Mouse (Mus musculus) hindbrain, embryonic 15.5 days (tissue): ENCODE results near the gene Dusp18. TPM values are rescaled to one million over a fixed set of nuclear protein-coding genes. Genes with fewer than 3 reads are reported as not detected.

ENCODE experiments used
- ATAC-seq: fragments of 200-750 bp; cut with Nextera tagmentation; 2 replicates; pipeline ENCODE4 v1.8.0; 2017; ENCODE audit warnings: low read depth, moderate number of reproducible peaks, moderate TSS enrichment; ENCODE audit not compliant: low FRiP score
- H3K27ac ChIP-seq: fragments of 300-500 bp; sonication (generic); replicated peaks from 2 replicates; pipeline ENCODE4 v1.5.1; 2015; ENCODE audit warnings: mild to moderate bottlenecking, inconsistent platforms
- H3K27me3 ChIP-seq: fragments of 300-500 bp; sonication (generic); 2 replicates; pipeline ENCODE4 v1.6.1; 2015; ENCODE audit warnings: control low read depth, inconsistent platforms
- H3K36me3 ChIP-seq: fragments of 300-500 bp; sonication (generic); 2 replicates; pipeline ENCODE4 v1.6.1; 2015; ENCODE audit warnings: control low read depth, inconsistent platforms
- H3K4me1 ChIP-seq: fragments of 300-500 bp; sonication (generic); replicated peaks from 2 replicates; pipeline ENCODE4 v1.6.1; 2015; ENCODE audit warnings: control low read depth, inconsistent platforms
- H3K4me2 ChIP-seq: fragments of 300-500 bp; sonication (generic); 2 replicates; pipeline ENCODE4 v1.6.1; 2015; ENCODE audit warnings: moderate library complexity, mild to moderate bottlenecking, inconsistent platforms
- H3K4me3 ChIP-seq: fragments of 300-500 bp; sonication (generic); 2 replicates; pipeline ENCODE4 v1.5.1; 2015; ENCODE audit warnings: mild to moderate bottlenecking, inconsistent platforms
- H3K9ac ChIP-seq: fragments of 300-500 bp; sonication (generic); 2 replicates; pipeline ENCODE4 v1.6.1; 2015; ENCODE audit warnings: inconsistent platforms
- H3K9me3 ChIP-seq: fragments of 300-500 bp; sonication (generic); 2 replicates; pipeline ENCODE4 v1.6.1; 2016; ENCODE audit warnings: control low read depth, inconsistent platforms
- WGBS: fragments of 180-500 bp; shearing (Covaris S2); methylation state at CpG from one replicate; pipeline ENCODE4 v1.1.7; 2015; 5-methylcytosine and 5-hydroxymethylcytosine counted together
- polyA plus RNA-seq: library from polyadenylated mRNA; unstranded; fragments of >200 nt; fragmentation: Nextera tagmentation; extraction: Ambion mirVana; gene quantifications from 2 replicates; pipeline ENCODE4 v1.2.1, GENCODE M21; 2015

The Dusp18 gene
- 28.4 and 33.1 TPM in 2 replicates for polyA plus RNA-seq

GRCm38 (mm10) chr11:3894406-3895281, at the start of gene Dusp18, which contains the start of gene 4921536K21Rik:
Gene Dusp18, plus strand, starts transcription at chr11:3895240.
Gene 4921536K21Rik, minus strand, starts transcription at chr11:3895098.
- WGBS: 1% methylated on average over 46 of the region's 46 CpGs
- H3K4me1 ChIP-seq: peaks cover 17% of the 10 kb centered on the region
- no peaks in the 10 kb centered on the region for H3K9me3 ChIP-seq
- H3K36me3 ChIP-seq: peaks cover 14% of the 10 kb centered on the region
- ATAC-seq: peak; percentile 99
- peak within 1 kb of the TSS; percentile 83 for H3K4me2 ChIP-seq
- peak within 1 kb of the TSS; percentile 49 for H3K4me3 ChIP-seq
- H3K27ac ChIP-seq: peak within 1 kb of the TSS; percentile 77
- H3K27me3 ChIP-seq: no peaks in the 10 kb centered on the region
- H3K9ac ChIP-seq: peak within 1 kb of the TSS; percentile 48

DNA sequence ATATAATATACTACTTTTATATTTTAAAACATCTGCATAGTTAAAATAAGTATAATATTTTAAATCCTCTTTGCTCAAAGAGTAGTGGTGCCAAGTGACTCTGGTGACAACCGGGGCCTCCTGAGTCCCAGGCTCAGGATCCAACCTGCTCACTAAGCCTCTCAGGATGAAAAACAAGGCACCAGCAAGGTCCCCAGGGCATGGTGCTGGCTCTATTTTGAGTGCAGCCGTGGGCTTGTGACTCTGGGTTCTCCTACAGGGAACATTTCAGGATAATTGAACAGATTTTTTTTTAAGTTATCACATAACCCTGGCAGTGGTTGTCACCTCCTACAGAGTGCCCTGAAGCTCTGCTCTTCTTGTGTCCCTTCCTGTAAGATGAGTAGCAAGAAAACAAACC, 48.7 kb upstream of the Dusp18 start:
- no peaks in the 10 kb centered on the region for H3K4me1 ChIP-seq
- no peak overlapping the region for H3K4me2 ChIP-seq
- H3K4me3 ChIP-seq: no peak overlapping the region
- no peak overlapping the region for H3K9ac ChIP-seq
- no peak for ATAC-seq
- no peaks in the 10 kb centered on the region for H3K36me3 ChIP-seq
- no peaks in the 10 kb centered on the region for H3K9me3 ChIP-seq
- H3K27ac ChIP-seq: no peak overlapping the region
- no peaks in the 10 kb centered on the region for H3K27me3 ChIP-seq
- 48% methylated on average over 2 of the region's 2 CpGs for WGBS

GRCm38 (mm10) chr11:3849469-3850314, 45.3 kb upstream of the Dusp18 start:
- no peaks in the 10 kb centered on the region for H3K36me3 ChIP-seq
- H3K9me3 ChIP-seq: no peaks in the 10 kb centered on the region
- no peak overlapping the region for H3K9ac ChIP-seq
- peaks cover 6% of the 10 kb centered on the region; the same call in 1 of the 2 replicates for H3K4me1 ChIP-seq
- WGBS: 79% methylated on average over 15 of the region's 15 CpGs
- no peak overlapping the region for H3K4me3 ChIP-seq
- no peak overlapping the region for H3K27ac ChIP-seq
- no peaks in the 10 kb centered on the region for H3K27me3 ChIP-seq
- ATAC-seq: no peak
- H3K4me2 ChIP-seq: no peak overlapping the region

DNA sequence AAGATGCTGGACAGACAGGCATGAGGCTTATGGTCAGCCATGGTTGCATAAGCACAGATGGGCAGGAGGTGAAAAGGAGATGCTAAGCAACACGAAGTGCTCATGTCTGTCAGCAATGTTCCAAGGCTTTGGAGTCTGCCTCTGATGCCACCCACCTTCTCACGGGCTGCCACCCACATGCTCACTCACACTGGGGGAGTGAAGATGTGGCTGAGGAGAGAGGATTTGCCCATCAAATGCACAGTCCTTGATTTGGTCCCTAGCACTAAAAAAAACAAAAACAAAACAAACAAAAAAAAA, 44.8 kb upstream of the Dusp18 start:
- Histone ChIP-seq H3K4me2 (no peak overlapping the region), H3K9me3 (no peaks in the 10 kb centered on the region), H3K4me3 (no peak overlapping the region), H3K9ac (no peak overlapping the region), H3K27ac (no peak overlapping the region), H3K36me3 (no peaks in the 10 kb centered on the region), H3K27me3 (no peaks in the 10 kb centered on the region), H3K4me1 (peaks cover 6% of the 10 kb centered on the region; the same call in 1 of the 2 replicates)
- WGBS: 77% methylated on average over 2 of the region's 2 CpGs
- no peak for ATAC-seq

GRCm38 (mm10) chr11:3850746-3851277, 44.2 kb upstream of the Dusp18 start:
- H3K4me3 ChIP-seq: no peak overlapping the region
- no peak overlapping the region for H3K9ac ChIP-seq
- H3K27me3 ChIP-seq: no peaks in the 10 kb centered on the region
- H3K27ac ChIP-seq: no peak overlapping the region
- H3K36me3 ChIP-seq: no peaks in the 10 kb centered on the region
- no peak overlapping the region for H3K4me2 ChIP-seq
- 74% methylated on average over 5 of the region's 5 CpGs for WGBS
- H3K4me1 ChIP-seq: peaks cover 6% of the 10 kb centered on the region; the same call in 1 of the 2 replicates
- no peaks in the 10 kb centered on the region for H3K9me3 ChIP-seq
- no peak for ATAC-seq

DNA sequence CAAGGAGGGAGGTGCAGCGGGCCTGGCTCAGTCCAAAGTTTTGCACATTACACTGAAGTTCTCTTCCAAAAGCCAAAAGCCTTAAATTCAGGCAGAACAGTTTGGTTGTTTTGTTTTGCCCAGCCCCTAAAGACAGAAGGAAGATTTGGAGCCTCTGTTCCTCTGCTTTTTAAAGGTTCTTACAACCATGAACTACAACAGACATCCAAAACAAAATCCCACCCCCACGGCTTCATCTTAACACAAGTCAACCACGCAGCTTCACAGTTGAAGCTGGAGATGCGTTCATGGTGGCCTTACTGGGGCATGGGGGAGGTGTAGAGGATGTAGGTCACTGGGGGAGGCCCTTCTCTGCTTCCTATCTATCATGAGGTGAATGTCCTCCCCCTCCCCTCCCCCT, 43.2 kb upstream of the Dusp18 start:
- no peaks in the 10 kb centered on the region for H3K27me3 ChIP-seq
- no peaks in the 10 kb centered on the region for H3K9me3 ChIP-seq
- H3K4me1 ChIP-seq: peaks cover 6% of the 10 kb centered on the region; the same call in 1 of the 2 replicates
- no peaks in the 10 kb centered on the region for H3K36me3 ChIP-seq
- no peak overlapping the region for H3K27ac ChIP-seq
- WGBS: 86% methylated on average over 4 of the region's 4 CpGs
- no peak overlapping the region for H3K4me2 ChIP-seq
- no peak overlapping the region for H3K9ac ChIP-seq
- no peak overlapping the region for H3K4me3 ChIP-seq
- ATAC-seq: no peak

GRCm38 (mm10) chr11:3853031-3853430, 42.0 kb upstream of the Dusp18 start:
- no peaks in the 10 kb centered on the region for H3K9me3 ChIP-seq
- no peak overlapping the region for H3K9ac ChIP-seq
- WGBS: 91% methylated on average over 10 of the region's 10 CpGs

GRCm38 (mm10) chr11:3853481-3854034, 41.5 kb upstream of the Dusp18 start:
- peak overlapping the region; percentile 69 for H3K27ac ChIP-seq
- peak; percentile 90 for ATAC-seq
- H3K4me3 ChIP-seq: no peak overlapping the region
- 35% methylated on average over 5 of the region's 5 CpGs for WGBS
- no peaks in the 10 kb centered on the region for H3K9me3 ChIP-seq
- no peak overlapping the region for H3K4me2 ChIP-seq
- no peaks in the 10 kb centered on the region for H3K36me3 ChIP-seq
- no peak overlapping the region for H3K9ac ChIP-seq
- H3K27me3 ChIP-seq: no peaks in the 10 kb centered on the region
- H3K4me1 ChIP-seq: peaks cover 6% of the 10 kb centered on the region; the same call in 1 of the 2 replicates

More at GRCm38 (mm10) chr11:3853031-3853430, 42.0 kb upstream of the Dusp18 start:
- Histone ChIP-seq H3K4me3 (no peak overlapping the region), H3K36me3 (no peaks in the 10 kb centered on the region), H3K4me1 (peaks cover 6% of the 10 kb centered on the region; the same call in 1 of the 2 replicates), H3K27ac (peak overlapping the region; percentile 69), H3K4me2 (no peak overlapping the region), H3K27me3 (no peaks in the 10 kb centered on the region)
- ATAC-seq: no peak

- peaks cover 6% of the 10 kb centered on the region; the same call in 1 of the 2 replicates for H3K4me1 ChIP-seq
- H3K9ac ChIP-seq: no peak overlapping the region
- no peaks in the 10 kb centered on the region for H3K27me3 ChIP-seq
- 0 out of 2 replicates have a peak, but pooled peaks have one; percentile 11 for ATAC-seq
- H3K27ac ChIP-seq: peak overlapping the region; percentile 69
- no peaks in the 10 kb centered on the region for H3K36me3 ChIP-seq
- H3K9me3 ChIP-seq: no peaks in the 10 kb centered on the region
- 92% methylated on average over 3 of the region's 3 CpGs for WGBS
- H3K4me3 ChIP-seq: no peak overlapping the region
- H3K4me2 ChIP-seq: no peak overlapping the region
Measured at GRCm38 (mm10) chr11:3854156-3854555, 40.9 kb upstream of the Dusp18 start.

- Histone ChIP-seq H3K36me3 (no peaks in the 10 kb centered on the region), H3K27ac (no peak overlapping the region), H3K4me3 (no peak overlapping the region), H3K27me3 (no peaks in the 10 kb centered on the region), H3K9ac (no peak overlapping the region), H3K4me2 (no peak overlapping the region), H3K9me3 (no peaks in the 10 kb centered on the region), H3K4me1 (peaks cover 6% of the 10 kb centered on the region; the same call in 1 of the 2 replicates)
- no peak for ATAC-seq
- WGBS: 89% methylated on average over 5 of the region's 5 CpGs
Measured at GRCm38 (mm10) chr11:3855846-3856245, 39.2 kb upstream of the Dusp18 start.

GRCm38 (mm10) chr11:3857902-3858301, 37.1 kb upstream of the Dusp18 start:
- Histone ChIP-seq H3K4me3 (no peak overlapping the region), H3K36me3 (no peaks in the 10 kb centered on the region), H3K9ac (no peak overlapping the region), H3K4me1 (peaks cover 12% of the 10 kb centered on the region), H3K9me3 (no peaks in the 10 kb centered on the region), H3K4me2 (no peak overlapping the region), H3K27ac (no peak overlapping the region), H3K27me3 (peaks cover 5% of the 10 kb centered on the region; the same call in 1 of the 2 replicates)
- no peak for ATAC-seq
- 77% methylated on average over 5 of the region's 5 CpGs for WGBS
